Mouse (Mus musculus): ENCODE results near the gene Mst1r. TPM values are rescaled to one million over a fixed set of nuclear protein-coding genes. Genes with fewer than 3 reads are reported as not detected.

The Mst1r gene
- total and polyA plus RNA-seq, 3 experiments, result 3.1 to 12.5 (median 3.3) TPM

GRCm38 (mm10) chr9:107949922-107950235, 43.2 kb downstream of the Mst1r start, which contains the start of gene Traip:
Gene Traip (plus strand): TSS chr9:107950136.
- no peaks in the 10 kb centered on the region for H3K27me3 ChIP-seq (ENCODE audit: control insufficient read depth, insufficient read depth, low read length)
- no peak for DNase-seq
- peak within 1 kb of the TSS; percentile 92 for H3K27ac ChIP-seq
- peaks cover 2% of the 10 kb centered on the region; the same call in 1 of the 2 replicates for H3K4me1 ChIP-seq (ENCODE audit: control insufficient read depth, insufficient read depth, low read length)
- WGBS, result 90% methylated on average over 10 of the region's 10 CpGs
- peak within 1 kb of the TSS; percentile 62 for H3K4me3 ChIP-seq
- H3K79me2 ChIP-seq (replicated peaks; ENCODE audit: control insufficient read depth, insufficient read depth, low read length), result no peaks in the 10 kb centered on the region
- intact Hi-C loops (cut with DNase I), result no loop called here
- H3K9ac ChIP-seq (ENCODE audit: low read depth, low read length), result peak within 1 kb of the TSS; percentile 89
- TF ChIP-seq EP300 (IDR thresholded peaks at IDR 0.05; ENCODE audit: insufficient read depth, low read depth, low read length) (no peak), CTCF (IDR thresholded peaks at IDR 0.05) (no peak)
- no peaks in the 10 kb centered on the region for H3K36me3 ChIP-seq (ENCODE audit: control insufficient read depth, insufficient read depth, low read length)

- H3K36me3 ChIP-seq (ENCODE audit: control insufficient read depth, insufficient read depth, low read length), result no peaks in the 10 kb centered on the region
- H3K27ac ChIP-seq, result peak overlapping the region; percentile 92
- peak overlapping the region; percentile 89 for H3K9ac ChIP-seq (ENCODE audit: low read depth, low read length)
- H3K4me3 ChIP-seq, result peak overlapping the region; percentile 62
- no peaks in the 10 kb centered on the region for H3K27me3 ChIP-seq (ENCODE audit: control insufficient read depth, insufficient read depth, low read length)
- no peaks in the 10 kb centered on the region for H3K79me2 ChIP-seq (replicated peaks; ENCODE audit: control insufficient read depth, insufficient read depth, low read length)
- DNase-seq, result peak; percentile 92 to 93
- intact Hi-C loops (cut with DNase I), result no loop called here
- WGBS, result 14% methylated on average over 45 of the region's 45 CpGs
- TF ChIP-seq CTCF (IDR thresholded peaks at IDR 0.05), result no peak
- 0 out of 2 replicates have a peak, but pooled peaks have one; percentile 13 for TF ChIP-seq EP300 (IDR thresholded peaks at IDR 0.05; ENCODE audit: insufficient read depth, low read depth, low read length)
- peak; percentile 92 for TF ChIP-seq POLR2A (IDR thresholded peaks at IDR 0.05; ENCODE audit: insufficient read depth, low read depth, low read length)
- H3K4me1 ChIP-seq (ENCODE audit: control insufficient read depth, insufficient read depth, low read length), result peaks cover 2% of the 10 kb centered on the region; the same call in 1 of the 2 replicates
Observed at GRCm38 (mm10) chr9:107950460-107951355, 44.0 kb downstream of the Mst1r start.

GRCm38 (mm10) chr9:107955613-107956289, 49.1 kb downstream of the Mst1r start:
- TF ChIP-seq POLR2A (IDR thresholded peaks at IDR 0.05; ENCODE audit: insufficient read depth, low read depth, low read length), result no peak
- no peak for TF ChIP-seq CTCF (IDR thresholded peaks at IDR 0.05)
- TF ChIP-seq EP300 (IDR thresholded peaks at IDR 0.05; ENCODE audit: insufficient read depth, low read depth, low read length), result no peak
- H3K4me1 ChIP-seq (ENCODE audit: control insufficient read depth, insufficient read depth, low read length), result no peaks in the 10 kb centered on the region
- H3K9ac ChIP-seq (ENCODE audit: low read depth, low read length), result no peak overlapping the region
- 67% methylated on average over 6 of the region's 6 CpGs for WGBS
- H3K36me3 ChIP-seq (ENCODE audit: control insufficient read depth, insufficient read depth, low read length), result no peaks in the 10 kb centered on the region
- no peaks in the 10 kb centered on the region for H3K79me2 ChIP-seq (replicated peaks; ENCODE audit: control insufficient read depth, insufficient read depth, low read length)
- H3K27me3 ChIP-seq (ENCODE audit: control insufficient read depth, insufficient read depth, low read length), result no peaks in the 10 kb centered on the region
- H3K27ac ChIP-seq, result no peak overlapping the region
- DNase-seq, result no peak
- intact Hi-C loops (cut with DNase I), result loop anchor here (2.0 kb wide), 1 partner anchor 79 kb away; no protein-coding TSS in a partner anchor
- H3K4me3 ChIP-seq, result no peak overlapping the region

- no peaks in the 10 kb centered on the region for H3K36me3 ChIP-seq (ENCODE audit: control insufficient read depth, insufficient read depth, low read length)
Observed at GRCm38 (mm10) chr9:107957141-107957540, 50.5 kb downstream of the Mst1r start.

GRCm38 (mm10) chr9:107959896-107960295, 53.2 kb downstream of the Mst1r start:
- no peak overlapping the region for H3K27ac ChIP-seq
- H3K79me2 ChIP-seq (replicated peaks; ENCODE audit: control insufficient read depth, insufficient read depth, low read length), result no peaks in the 10 kb centered on the region
- no peak overlapping the region for H3K4me3 ChIP-seq
- no peaks in the 10 kb centered on the region for H3K36me3 ChIP-seq (ENCODE audit: control insufficient read depth, insufficient read depth, low read length)
- 83% methylated on average over 6 of the region's 6 CpGs for WGBS
- TF ChIP-seq POLR2A (IDR thresholded peaks at IDR 0.05; ENCODE audit: insufficient read depth, low read depth, low read length), result no peak
- no peak for TF ChIP-seq EP300 (IDR thresholded peaks at IDR 0.05; ENCODE audit: insufficient read depth, low read depth, low read length)
- no peak for TF ChIP-seq CTCF (IDR thresholded peaks at IDR 0.05)
- H3K4me1 ChIP-seq (ENCODE audit: control insufficient read depth, insufficient read depth, low read length), result peaks cover 4% of the 10 kb centered on the region
- intact Hi-C loops (cut with DNase I), result loop anchor here (5.0 kb wide), 1 partner anchor 42 kb away; the partner anchor contains the start of gene Ip6k1
- no peaks in the 10 kb centered on the region for H3K27me3 ChIP-seq (ENCODE audit: control insufficient read depth, insufficient read depth, low read length)
- no peak for DNase-seq
- H3K9ac ChIP-seq (ENCODE audit: low read depth, low read length), result no peak overlapping the region

More at GRCm38 (mm10) chr9:107957141-107957540, 50.5 kb downstream of the Mst1r start:
- Histone ChIP-seq H3K9ac (ENCODE audit: low read depth, low read length) (no peak overlapping the region), H3K27ac (no peak overlapping the region), H3K27me3 (ENCODE audit: control insufficient read depth, insufficient read depth, low read length) (no peaks in the 10 kb centered on the region), H3K4me3 (no peak overlapping the region), H3K4me1 (ENCODE audit: control insufficient read depth, insufficient read depth, low read length) (no peaks in the 10 kb centered on the region), H3K79me2 (replicated peaks; ENCODE audit: control insufficient read depth, insufficient read depth, low read length) (no peaks in the 10 kb centered on the region)
- no peak for DNase-seq
- 66% methylated on average over 6 of the region's 6 CpGs for WGBS
- no peak for TF ChIP-seq POLR2A (IDR thresholded peaks at IDR 0.05; ENCODE audit: insufficient read depth, low read depth, low read length)
- no peak for TF ChIP-seq CTCF (IDR thresholded peaks at IDR 0.05)
- no peak for TF ChIP-seq EP300 (IDR thresholded peaks at IDR 0.05; ENCODE audit: insufficient read depth, low read depth, low read length)
- intact Hi-C loops (cut with DNase I), result loop anchor here (2.0 kb wide), 1 partner anchor 78 kb away; no protein-coding TSS in a partner anchor

Data from heart, adult 2 months (tissue).